Mouse (Mus musculus) monocyte, adult 2 months (primary cell): ENCODE results near the gene Cmpk1.

Experiments
- DNase-seq, 2 experiments: peaks; one replicate each; pipeline ENCODE4 v3.0.0; 2022; ENCODE audit warnings: low spot score in 2 of 2, low read depth in 1 of 2

The Cmpk1 gene

DNA sequence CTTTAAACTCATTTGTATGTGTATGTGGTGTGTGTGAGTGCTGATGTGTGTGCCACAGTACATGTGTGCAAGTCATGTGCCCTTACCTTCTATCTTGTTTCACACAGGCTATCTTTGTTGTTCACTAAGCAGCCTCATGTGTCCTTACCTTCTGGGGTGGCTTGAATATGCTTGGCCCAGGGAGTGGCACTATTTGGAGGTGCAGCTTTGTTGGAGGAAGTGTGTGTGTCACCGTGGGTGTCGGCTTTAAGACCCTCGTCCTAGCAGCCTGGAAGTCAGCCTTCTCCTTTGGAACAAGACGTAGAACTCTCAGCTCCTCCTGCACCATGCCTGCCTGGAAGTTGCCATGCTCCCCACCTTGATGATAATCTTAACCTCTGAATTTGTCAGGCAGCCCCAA, 40.6 kb downstream of the Cmpk1 start:
- DNase-seq: no peak

- no peak for DNase-seq
Measured at GRCm38 (mm10) chr4:114945021-114945420, 42.0 kb downstream of the Cmpk1 start.

GRCm38 (mm10) chr4:114942583-114942982, 44.5 kb downstream of the Cmpk1 start:
- DNase-seq: no peak

GRCm38 (mm10) chr4:114942112-114942511, 44.9 kb downstream of the Cmpk1 start:
- no peak for DNase-seq

GRCm38 (mm10) chr4:114941311-114941710, 45.7 kb downstream of the Cmpk1 start:
- DNase-seq: no peak

- DNase-seq: no peak
Measured at GRCm38 (mm10) chr4:114938248-114938647, 48.8 kb downstream of the Cmpk1 start.

- DNase-seq: no peak
Measured at GRCm38 (mm10) chr4:114937459-114938047, 49.5 kb downstream of the Cmpk1 start.

DNA sequence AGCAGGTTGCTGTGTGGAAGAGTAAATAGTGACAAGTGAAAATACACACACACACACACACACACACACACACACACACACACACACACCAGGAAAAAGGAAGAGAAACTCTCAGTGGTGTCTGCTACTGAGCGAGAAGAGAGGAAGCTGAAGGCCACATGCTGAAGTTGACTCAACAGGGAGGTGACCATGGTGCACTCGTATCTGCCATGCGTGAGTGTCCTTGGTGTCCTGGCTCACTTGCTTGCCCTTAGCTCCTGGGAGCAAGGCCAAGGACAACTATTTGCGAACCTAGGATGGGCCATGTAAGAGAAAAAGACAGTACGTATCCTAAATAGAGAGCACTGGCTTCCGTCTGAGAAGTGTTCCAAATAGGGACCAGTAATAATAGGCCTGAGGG, 52.9 kb downstream of the Cmpk1 start:
- DNase-seq: peak; percentile 24 to 36

GRCm38 (mm10) chr4:114932747-114933146, 54.3 kb downstream of the Cmpk1 start:
- no peak for DNase-seq

- DNase-seq: no peak
Measured at GRCm38 (mm10) chr4:114929155-114929554, 57.9 kb downstream of the Cmpk1 start.

DNA sequence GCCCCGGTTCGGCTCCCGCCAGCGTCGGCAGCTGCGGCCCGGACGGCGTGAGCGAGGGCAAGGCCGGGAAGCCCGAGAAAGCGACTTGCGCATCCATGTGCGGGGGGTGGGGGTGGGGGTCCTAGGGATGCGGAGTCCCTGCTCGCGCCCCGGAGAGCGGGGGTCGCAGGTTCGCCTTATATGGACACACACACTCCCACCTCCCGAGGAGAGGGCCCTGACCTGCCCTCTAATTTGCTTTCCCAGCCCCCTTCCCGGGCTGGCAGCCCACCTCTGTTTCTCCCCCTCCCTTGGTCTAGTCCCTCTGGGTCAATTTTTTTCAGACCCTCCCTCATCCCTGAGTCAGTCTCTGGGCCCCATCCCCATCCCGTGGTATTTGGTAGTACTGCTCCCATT, 61.1 kb downstream of the Cmpk1 start, which contains the start of gene Foxe3:
TSS of gene Foxe3 (minus strand) at position 97 of the 396 bp plus-strand sequence.
- no peak for DNase-seq

DNA sequence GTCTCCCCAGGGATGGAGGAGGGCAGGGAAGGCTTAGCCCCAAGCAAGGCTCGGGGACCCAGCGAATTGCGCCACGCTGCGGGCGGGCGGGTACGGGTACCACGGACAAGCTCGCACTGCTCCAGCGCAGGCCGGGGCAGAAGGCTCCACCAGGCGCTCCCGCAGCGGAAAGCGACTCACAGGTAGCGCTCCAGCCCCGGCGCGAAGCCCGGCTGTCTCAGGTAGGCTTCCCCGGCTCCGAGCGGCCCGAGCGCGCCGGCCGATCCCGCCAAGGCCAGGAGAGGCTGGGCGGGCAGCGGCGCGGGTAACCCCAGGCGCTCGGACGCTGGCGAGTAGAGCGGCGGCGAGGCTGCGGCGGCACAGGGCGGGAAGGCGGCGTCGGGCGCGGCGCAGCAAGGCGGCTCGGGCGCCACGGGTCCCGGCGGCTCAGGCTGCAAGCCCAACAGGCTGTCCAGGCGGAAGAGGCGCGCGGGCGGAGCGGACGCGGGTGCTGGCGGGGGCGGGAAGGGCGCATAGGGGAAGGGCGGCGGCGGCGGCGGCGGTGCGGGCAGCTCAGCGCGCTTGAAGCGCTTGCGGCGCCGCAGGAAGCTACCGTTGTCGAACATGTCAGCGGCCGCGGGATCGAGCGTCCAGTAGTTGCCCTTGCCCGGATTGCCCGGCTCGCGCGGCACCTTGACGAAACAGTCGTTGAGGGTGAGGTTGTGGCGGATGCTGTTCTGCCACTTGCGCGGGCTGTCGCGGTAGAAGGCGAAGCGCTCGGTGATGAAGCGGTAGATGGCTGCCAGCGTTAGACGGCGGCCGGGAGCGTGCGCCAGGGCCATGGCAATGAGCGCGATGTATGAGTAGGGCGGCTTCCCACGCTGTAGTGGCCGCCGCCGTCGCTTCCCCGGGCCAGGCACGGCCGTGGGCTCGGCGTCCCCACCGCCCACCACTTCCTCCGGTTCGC, 61.8 kb downstream of the Cmpk1 start:
- no peak for DNase-seq

DNA sequence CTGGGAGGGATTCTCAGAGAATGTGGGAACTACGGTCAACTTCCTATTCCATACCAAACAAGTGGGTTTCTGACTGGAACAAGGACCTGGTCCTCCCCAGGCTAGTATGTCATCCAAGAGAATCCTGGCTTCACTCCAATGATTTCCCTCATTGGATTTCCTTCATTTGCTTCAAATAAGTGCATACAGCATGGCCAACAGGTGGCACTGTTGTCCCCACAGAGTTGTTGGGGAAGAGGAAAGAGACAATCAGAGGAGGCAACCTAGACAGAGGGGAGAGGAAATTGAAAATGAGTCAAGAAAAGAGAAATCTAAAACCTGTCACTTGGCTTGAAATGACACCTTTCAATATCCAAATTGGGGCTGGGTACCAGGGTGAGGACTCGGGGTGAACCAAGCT, 70.0 kb downstream of the Cmpk1 start:
- DNase-seq: no peak

GRCm38 (mm10) chr4:114916056-114916455, 71.0 kb downstream of the Cmpk1 start:
- DNase-seq: no peak

- no peak for DNase-seq
Measured at GRCm38 (mm10) chr4:114913594-114913962, 73.5 kb downstream of the Cmpk1 start.

- no peak for DNase-seq
Measured at GRCm38 (mm10) chr4:114912705-114913593, 74.1 kb downstream of the Cmpk1 start.

- DNase-seq: no peak
Measured at GRCm38 (mm10) chr4:114909602-114910484, 77.2 kb downstream of the Cmpk1 start.
